Mouse (Mus musculus) hindbrain, embryonic 10.5 days (tissue): ENCODE measurements around the gene Pik3ca. TPM values are rescaled to one million over a fixed set of nuclear protein-coding genes. Genes with fewer than 3 reads are reported as not detected.

Source experiments
- DNase-seq: peaks from one replicate; pipeline ENCODE4 v3.0.0-alpha.2; 2017; ENCODE audit warnings: low spot score
- H3K27ac ChIP-seq: fragments of 300-500 bp; sonication (generic); 2 replicates; pipeline ENCODE4 v1.5.1; 2016; ENCODE audit warnings: mild to moderate bottlenecking, moderate library complexity
- H3K27me3 ChIP-seq: fragments of 300-500 bp; sonication (generic); 2 replicates; pipeline ENCODE4 v1.6.1; 2016; ENCODE audit warnings: mild to moderate bottlenecking; ENCODE audit not compliant: poor library complexity, insufficient read depth, severe bottlenecking
- H3K36me3 ChIP-seq: fragments of 300-500 bp; sonication (generic); 2 replicates; pipeline ENCODE4 v1.6.1; 2016; ENCODE audit warnings: mild to moderate bottlenecking, moderate library complexity
- H3K4me1 ChIP-seq: fragments of 300-500 bp; sonication (generic); replicated peaks from 2 replicates; pipeline ENCODE4 v1.6.1; 2016; ENCODE audit warnings: mild to moderate bottlenecking
- H3K4me3 ChIP-seq: fragments of 300-500 bp; sonication (generic); 2 replicates; pipeline ENCODE4 v1.5.1; 2016; ENCODE audit warnings: mild to moderate bottlenecking, moderate library complexity
- H3K9me3 ChIP-seq: fragments of 300-500 bp; sonication (generic); 2 replicates; pipeline ENCODE4 v1.6.1; 2016; ENCODE audit warnings: mild to moderate bottlenecking, moderate library complexity
- WGBS: fragments of 180-500 bp; shearing (Covaris S2); methylation state at CpG from one replicate; pipeline ENCODE4 v1.1.7; 2016; 5-methylcytosine and 5-hydroxymethylcytosine counted together
- polyA plus RNA-seq: library from polyadenylated mRNA; unstranded; fragments of >200 nt; fragmentation: Nextera tagmentation; extraction: Ambion mirVana; gene quantifications from 2 replicates; pipeline ENCODE4 v1.2.1, GENCODE M21; 2016

Gene Pik3ca
- polyA plus RNA-seq, result 6.8 and 7.4 TPM in 2 replicates

DNA sequence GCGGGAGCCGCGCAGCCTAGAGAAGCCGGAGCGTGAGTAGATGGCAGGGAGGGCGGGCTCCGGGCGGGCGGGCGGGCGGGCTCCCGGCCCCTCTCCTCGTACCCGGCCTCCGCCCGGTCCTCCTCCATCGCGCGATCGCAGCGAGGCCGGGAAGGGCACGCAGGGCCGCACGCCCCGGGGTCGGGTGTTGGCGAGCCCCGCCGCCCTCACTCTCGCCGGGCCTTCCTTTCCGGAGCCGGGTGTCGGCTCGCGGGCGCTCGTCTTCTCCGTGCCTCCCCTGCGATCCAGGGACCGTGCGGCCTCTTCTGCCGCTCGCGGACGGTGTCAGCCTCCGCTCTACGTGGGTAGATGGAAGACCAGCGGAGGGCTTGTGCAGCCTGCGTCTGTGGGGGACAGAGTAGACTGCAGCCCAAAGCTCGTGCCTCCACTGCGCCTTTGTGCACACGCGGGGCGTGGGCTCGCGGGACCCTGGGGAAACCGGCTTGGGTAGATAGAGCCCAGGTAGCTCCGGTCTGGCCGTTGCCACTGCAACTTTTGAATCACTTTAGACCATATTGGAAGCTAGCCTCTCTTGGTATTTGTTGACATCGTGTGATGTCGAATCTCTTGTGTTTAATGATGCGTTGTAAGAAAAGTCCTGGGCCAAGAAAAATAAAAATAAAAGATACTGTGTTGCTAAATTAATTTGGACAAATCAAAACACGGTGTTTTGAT is at the start of gene Pik3ca:
Gene Pik3ca, plus strand, starts transcription at position 211 of the 714 bp plus-strand sequence.
- peak within 1 kb of the TSS; percentile 93 for H3K4me3 ChIP-seq
- H3K27me3 ChIP-seq, result no peaks in the 10 kb centered on the region
- H3K27ac ChIP-seq, result peak within 1 kb of the TSS; percentile 97
- H3K9me3 ChIP-seq, result no peaks in the 10 kb centered on the region
- no peaks in the 10 kb centered on the region for H3K36me3 ChIP-seq
- WGBS, result under 1% methylated on average over 55 of the region's 65 CpGs
- peaks cover 29% of the 10 kb centered on the region for H3K4me1 ChIP-seq
- DNase-seq, result peak; percentile 72

- no peaks in the 10 kb centered on the region for H3K9me3 ChIP-seq
- H3K36me3 ChIP-seq, result peaks cover 50% of the 10 kb centered on the region
- H3K27me3 ChIP-seq, result no peaks in the 10 kb centered on the region
- 95% methylated on average over 6 of the region's 6 CpGs for WGBS
- no peaks in the 10 kb centered on the region for H3K4me1 ChIP-seq
- no peak overlapping the region for H3K27ac ChIP-seq
- H3K4me3 ChIP-seq, result no peak overlapping the region
- DNase-seq, result no peak
Observed at GRCm38 (mm10) chr3:32347881-32348280, 49.6 kb upstream of the Pik3ca start.

DNA sequence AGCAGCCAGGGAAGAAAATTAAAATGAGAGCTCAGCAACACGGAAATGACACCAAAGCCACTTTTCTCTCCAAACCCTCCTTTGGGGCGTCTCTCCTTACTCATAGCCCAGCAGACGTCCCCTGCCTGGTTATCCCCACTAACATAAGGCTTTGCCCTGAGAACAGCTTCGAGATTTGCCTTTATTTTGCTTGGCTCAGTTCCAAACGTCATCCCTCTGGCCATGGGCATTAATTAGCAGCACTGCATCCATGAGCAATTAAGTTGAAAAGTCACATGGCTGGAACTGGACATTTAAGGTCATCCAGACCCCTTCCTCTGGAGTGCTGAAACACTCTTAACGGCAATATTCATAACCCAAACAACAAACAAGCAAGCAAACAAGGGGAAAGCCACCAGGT is 36.2 kb upstream of the Pik3ca start:
- H3K27ac ChIP-seq, result no peak overlapping the region
- no peak overlapping the region for H3K4me3 ChIP-seq
- DNase-seq, result no peak
- WGBS, result 72% methylated on average over 6 of the region's 6 CpGs
- H3K4me1 ChIP-seq, result peaks cover 20% of the 10 kb centered on the region
- H3K9me3 ChIP-seq, result no peaks in the 10 kb centered on the region
- peaks cover under 1% of the 10 kb centered on the region; the same call in 1 of the 2 replicates for H3K27me3 ChIP-seq
- H3K36me3 ChIP-seq, result peaks cover 19% of the 10 kb centered on the region

DNA sequence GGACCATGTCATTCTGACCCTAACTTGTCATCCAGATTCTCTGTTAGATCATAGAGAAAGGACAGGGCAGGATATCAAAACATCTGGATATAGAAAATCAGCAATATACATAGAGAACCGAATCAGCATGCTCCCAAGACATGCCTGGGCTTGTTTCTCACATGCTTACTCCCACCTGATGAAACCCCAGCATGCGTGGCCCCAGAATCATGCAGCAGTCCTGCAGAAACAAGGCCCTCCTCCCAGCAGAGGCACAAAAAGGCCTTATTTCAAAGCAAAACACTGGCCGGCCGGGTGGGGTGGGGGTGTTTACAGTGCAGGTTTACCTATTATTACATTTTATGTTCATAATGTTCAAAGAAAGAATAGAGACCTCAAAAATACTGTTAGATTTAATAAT is 33.3 kb upstream of the Pik3ca start:
- Histone ChIP-seq H3K4me3 (peak overlapping the region; percentile 83), H3K9me3 (no peaks in the 10 kb centered on the region), H3K36me3 (peaks cover 5% of the 10 kb centered on the region), H3K27me3 (peaks cover 8% of the 10 kb centered on the region), H3K4me1 (peaks cover 23% of the 10 kb centered on the region), H3K27ac (peak overlapping the region; percentile 45; the same call in 1 of the 2 replicates)
- no peak for DNase-seq
- WGBS, result 48% methylated on average over 4 of the region's 4 CpGs

GRCm38 (mm10) chr3:32364841-32365545 is 32.5 kb upstream of the Pik3ca start:
- H3K4me1 ChIP-seq, result peaks cover 23% of the 10 kb centered on the region
- peak overlapping the region; percentile 93 for H3K27ac ChIP-seq
- H3K9me3 ChIP-seq, result no peaks in the 10 kb centered on the region
- H3K27me3 ChIP-seq, result peaks cover 8% of the 10 kb centered on the region
- H3K36me3 ChIP-seq, result peaks cover 4% of the 10 kb centered on the region; the same call in 1 of the 2 replicates
- under 1% methylated on average over 54 of the region's 54 CpGs for WGBS
- peak overlapping the region; percentile 83 for H3K4me3 ChIP-seq
- DNase-seq, result no peak

DNA sequence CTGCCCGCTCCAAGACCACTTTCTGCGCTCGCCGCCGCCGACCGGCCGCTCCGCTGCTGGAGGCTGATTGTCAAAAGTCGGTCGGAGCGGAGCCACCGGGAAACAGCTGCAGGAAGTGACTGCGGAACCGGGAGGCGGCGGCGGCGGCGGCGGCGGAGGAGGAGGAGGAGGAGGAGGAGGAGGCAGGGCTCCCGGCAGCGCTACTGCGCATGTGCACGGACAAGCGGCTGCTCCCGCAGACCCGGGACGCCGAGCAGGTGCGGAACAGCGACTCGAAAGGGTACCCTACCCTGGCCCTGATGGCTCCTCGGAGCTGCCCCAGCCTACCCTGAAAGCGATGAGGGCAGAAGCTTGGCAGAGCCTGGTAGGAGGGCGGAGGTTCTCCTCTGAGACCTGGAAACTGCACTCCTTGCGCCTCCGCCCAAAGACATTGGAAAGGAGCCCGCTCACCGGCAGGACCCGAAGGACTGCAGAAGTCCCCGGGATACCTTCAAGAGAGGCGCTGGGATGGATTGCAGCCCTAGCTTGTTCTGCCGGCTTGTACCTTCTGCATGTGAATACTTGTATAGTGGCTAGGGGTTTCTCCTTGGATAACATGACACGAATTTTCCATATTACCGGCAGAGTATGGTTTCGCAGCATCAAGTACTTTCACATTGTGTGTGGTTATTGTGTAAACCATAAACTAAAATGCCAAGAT is 31.8 kb upstream of the Pik3ca start, which contains the start of gene Zmat3:
Gene Zmat3, minus strand, starts transcription at position 469 of the 700 bp plus-strand sequence.
- H3K27ac ChIP-seq, result peak within 1 kb of the TSS; percentile 93
- peaks cover 8% of the 10 kb centered on the region for H3K27me3 ChIP-seq
- H3K9me3 ChIP-seq, result no peaks in the 10 kb centered on the region
- H3K4me3 ChIP-seq, result peak within 1 kb of the TSS; percentile 83
- H3K4me1 ChIP-seq, result peaks cover 23% of the 10 kb centered on the region
- 4% methylated on average over 40 of the region's 48 CpGs for WGBS
- DNase-seq, result peak; percentile 86
- H3K36me3 ChIP-seq, result peaks cover 2% of the 10 kb centered on the region; the same call in 1 of the 2 replicates

DNA sequence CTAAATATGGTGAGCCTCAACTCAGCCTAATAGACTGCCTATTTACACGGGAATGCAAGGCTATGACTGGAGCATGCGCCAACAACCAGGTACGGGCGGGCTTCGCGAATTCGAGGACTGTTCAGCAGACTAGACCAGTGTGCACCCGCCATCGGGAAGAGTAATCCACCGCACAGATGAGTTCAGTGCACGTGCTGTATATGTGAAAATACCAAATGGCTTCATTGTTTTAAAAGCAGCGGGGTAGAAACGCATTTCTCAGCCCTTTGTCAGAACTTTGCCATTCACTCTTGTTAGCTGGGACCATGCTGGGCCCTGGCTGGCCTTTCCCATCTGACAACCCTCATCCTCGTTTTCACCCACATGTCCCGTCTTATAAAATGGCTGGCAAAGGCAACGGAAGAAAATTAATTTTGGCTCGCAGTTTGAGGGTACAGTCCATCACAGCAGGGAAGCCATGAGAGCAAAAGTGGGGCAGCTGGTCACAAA is 31.2 kb upstream of the Pik3ca start:
- no peaks in the 10 kb centered on the region for H3K36me3 ChIP-seq
- H3K27me3 ChIP-seq, result peaks cover 8% of the 10 kb centered on the region
- no peaks in the 10 kb centered on the region for H3K9me3 ChIP-seq
- DNase-seq, result no peak
- H3K27ac ChIP-seq, result no peak overlapping the region
- 64% methylated on average over 17 of the region's 17 CpGs for WGBS
- H3K4me3 ChIP-seq, result peak overlapping the region; percentile 83
- peaks cover 18% of the 10 kb centered on the region for H3K4me1 ChIP-seq

DNA sequence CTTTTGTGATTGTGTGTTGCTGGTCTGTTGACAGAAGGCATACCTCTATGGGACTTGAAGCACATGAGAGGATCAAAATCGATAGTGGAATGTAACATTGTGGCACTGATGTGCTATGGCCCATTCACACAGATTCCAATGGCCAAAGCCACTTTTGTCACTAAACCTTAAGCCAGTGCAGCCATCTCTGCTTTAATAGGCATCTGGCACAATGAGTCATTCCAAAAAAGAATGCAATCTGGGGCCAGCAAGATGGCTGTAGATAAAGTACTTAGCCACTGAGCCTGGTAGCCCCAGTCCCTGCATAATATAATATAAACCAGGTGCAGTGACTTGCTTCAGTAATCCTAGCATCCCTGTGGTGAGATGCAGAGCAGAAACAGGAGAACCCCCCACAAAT is 30.0 kb upstream of the Pik3ca start:
- DNase-seq, result no peak
- Histone ChIP-seq H3K27ac (no peak overlapping the region), H3K36me3 (no peaks in the 10 kb centered on the region), H3K4me3 (no peak overlapping the region), H3K27me3 (peaks cover 8% of the 10 kb centered on the region), H3K9me3 (no peaks in the 10 kb centered on the region), H3K4me1 (peaks cover 18% of the 10 kb centered on the region)
- WGBS, result 85% methylated on average over 1 of the region's 1 CpGs

GRCm38 (mm10) chr3:32371957-32372356 is 25.5 kb upstream of the Pik3ca start:
- H3K36me3 ChIP-seq, result no peaks in the 10 kb centered on the region
- no peaks in the 10 kb centered on the region for H3K4me1 ChIP-seq
- H3K27me3 ChIP-seq, result no peaks in the 10 kb centered on the region
- 74% methylated on average over 7 of the region's 7 CpGs for WGBS
- no peak for DNase-seq
- no peak overlapping the region for H3K4me3 ChIP-seq
- no peak overlapping the region for H3K27ac ChIP-seq
- no peaks in the 10 kb centered on the region for H3K9me3 ChIP-seq

DNA sequence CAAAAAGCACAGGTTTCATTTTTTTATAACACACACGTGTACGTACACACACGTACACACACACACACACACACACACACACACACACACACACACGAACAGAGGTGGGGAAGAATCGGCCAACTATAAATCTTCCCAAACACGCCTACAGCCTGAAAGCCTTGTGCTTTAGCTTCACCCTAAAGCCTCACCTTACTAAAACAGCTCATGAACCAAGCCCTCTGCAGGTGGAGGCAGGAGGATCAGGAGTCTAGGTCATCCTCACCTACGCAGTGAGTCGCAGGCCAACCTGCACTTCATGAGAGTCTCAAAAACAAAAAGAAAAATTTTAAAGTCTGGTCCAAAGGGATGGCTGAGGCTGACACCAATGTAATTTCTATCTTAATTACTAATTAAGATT is 25.0 kb upstream of the Pik3ca start:
- 91% methylated on average over 8 of the region's 8 CpGs for WGBS
- H3K4me1 ChIP-seq, result no peaks in the 10 kb centered on the region
- DNase-seq, result no peak

DNA sequence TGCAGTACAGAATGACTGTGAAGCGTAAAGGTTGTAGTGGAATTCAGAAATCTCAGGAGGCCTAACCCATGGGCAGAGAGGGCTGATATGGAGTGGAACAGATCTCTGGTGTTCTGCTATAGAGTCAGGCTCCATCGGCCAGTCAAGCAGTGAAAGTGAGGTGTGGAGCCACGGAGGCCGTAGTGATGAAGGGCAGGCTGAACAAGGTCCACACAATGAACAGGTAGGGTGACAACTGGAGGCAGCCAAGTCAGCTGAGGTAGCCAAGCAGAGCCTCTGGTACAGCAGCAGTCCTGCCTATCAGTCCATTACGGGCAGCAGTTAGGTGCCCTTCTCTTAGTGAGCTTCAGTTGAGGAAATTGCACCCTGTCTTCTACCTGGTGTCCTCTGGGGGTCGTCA is 24.2 kb upstream of the Pik3ca start:
- no peaks in the 10 kb centered on the region for H3K4me1 ChIP-seq
- H3K9me3 ChIP-seq, result no peaks in the 10 kb centered on the region
- WGBS, result 91% methylated on average over 6 of the region's 6 CpGs
- no peak for DNase-seq
- no peaks in the 10 kb centered on the region for H3K36me3 ChIP-seq
- no peak overlapping the region for H3K27ac ChIP-seq
- no peak overlapping the region for H3K4me3 ChIP-seq
- no peaks in the 10 kb centered on the region for H3K27me3 ChIP-seq

More for the DNA sequence above, 25.0 kb upstream of the Pik3ca start:
- Histone ChIP-seq H3K9me3 (no peaks in the 10 kb centered on the region), H3K27ac (no peak overlapping the region), H3K4me3 (no peak overlapping the region), H3K36me3 (no peaks in the 10 kb centered on the region), H3K27me3 (no peaks in the 10 kb centered on the region)

DNA sequence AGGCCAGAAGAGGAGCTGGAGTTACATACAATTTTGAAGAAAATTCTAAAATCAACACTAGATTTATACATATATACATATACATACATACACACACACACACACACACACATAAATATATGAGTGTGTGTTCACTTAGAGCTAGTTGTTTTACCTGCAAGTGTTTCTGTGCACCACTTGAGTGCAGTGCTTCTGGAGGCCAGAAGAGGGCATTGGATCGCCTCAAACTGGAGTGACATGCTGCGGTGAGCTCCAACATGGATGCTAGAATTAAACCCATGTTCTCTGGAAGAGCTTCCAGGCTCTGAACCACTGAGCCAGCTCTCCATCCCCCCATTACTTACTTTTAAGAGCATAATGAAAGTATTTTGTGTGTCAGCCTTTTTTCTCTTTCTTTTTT is 17.6 kb upstream of the Pik3ca start:
- Histone ChIP-seq H3K27ac (no peak overlapping the region), H3K4me1 (no peaks in the 10 kb centered on the region), H3K27me3 (no peaks in the 10 kb centered on the region), H3K36me3 (no peaks in the 10 kb centered on the region), H3K4me3 (no peak overlapping the region), H3K9me3 (no peaks in the 10 kb centered on the region)
- 36% methylated on average over 2 of the region's 2 CpGs for WGBS
- peak; percentile 15 for DNase-seq
